Mouse (Mus musculus): ENCODE results near the gene Dupd1. TPM values are rescaled to one million over a fixed set of nuclear protein-coding genes. Genes with fewer than 3 reads are reported as not detected.

Dupd1 gene
- under 1 TPM; 0.51 to 0.70 TPM for total RNA-seq (2021)

- DNase-seq, result no peak
Observed at GRCm38 (mm10) chr14:21714486-21714885, at the start of gene Dupd1. Dupd1 (minus strand) TSS chr14:21714576.

- no peak for DNase-seq
Observed at GRCm38 (mm10) chr14:21763736-21764135, 49.4 kb upstream of the Dupd1 start.

GRCm38 (mm10) chr14:21761560-21761959 is 47.2 kb upstream of the Dupd1 start:
- DNase-seq, result no peak

- no peak for DNase-seq
Observed at GRCm38 (mm10) chr14:21753367-21753766, 39.0 kb upstream of the Dupd1 start.

GRCm38 (mm10) chr14:21752411-21752810 is 38.0 kb upstream of the Dupd1 start:
- no peak for DNase-seq

GRCm38 (mm10) chr14:21750881-21751542 is 36.6 kb upstream of the Dupd1 start, which contains the start of gene Dusp13:
Dusp13 (minus strand) TSS chr14:21751181.
- peak; percentile 69 to 70 for DNase-seq

- peak; percentile 84 to 86 for DNase-seq
Observed at GRCm38 (mm10) chr14:21750008-21750880, 35.9 kb upstream of the Dupd1 start, which contains the start of gene Samd8. Samd8 (plus strand) TSS chr14:21750531.

- no peak for DNase-seq
Observed at GRCm38 (mm10) chr14:21748142-21748870, 33.9 kb upstream of the Dupd1 start.

GRCm38 (mm10) chr14:21747436-21748141 is 33.2 kb upstream of the Dupd1 start:
- no peak for DNase-seq

GRCm38 (mm10) chr14:21746846-21747245 is 32.5 kb upstream of the Dupd1 start:
- no peak for DNase-seq

GRCm38 (mm10) chr14:21746251-21746650 is 31.9 kb upstream of the Dupd1 start:
- no peak for DNase-seq

GRCm38 (mm10) chr14:21745149-21745548 is 30.8 kb upstream of the Dupd1 start:
- no peak for DNase-seq

- no peak for DNase-seq
Observed at GRCm38 (mm10) chr14:21744169-21744568, 29.8 kb upstream of the Dupd1 start.

- DNase-seq, result no peak
Observed at GRCm38 (mm10) chr14:21742441-21742840, 28.1 kb upstream of the Dupd1 start.

GRCm38 (mm10) chr14:21741786-21742185 is 27.4 kb upstream of the Dupd1 start:
- DNase-seq, result peak; percentile 84

- no peak for DNase-seq
Observed at GRCm38 (mm10) chr14:21741314-21741713, 26.9 kb upstream of the Dupd1 start.

- DNase-seq, result no peak
Observed at GRCm38 (mm10) chr14:21740345-21740744, 26.0 kb upstream of the Dupd1 start.

- DNase-seq, result no peak
Observed at GRCm38 (mm10) chr14:21733131-21733905, 18.9 kb upstream of the Dupd1 start.

GRCm38 (mm10) chr14:21729936-21730335 is 15.6 kb upstream of the Dupd1 start:
- DNase-seq, result no peak

- peak; percentile 37 to 53 for DNase-seq
Observed at GRCm38 (mm10) chr14:21729031-21729732, 14.8 kb upstream of the Dupd1 start.
